Mouse (Mus musculus) ES-Bruce4 (cell line): ENCODE measurements around the gene Gtf2a1.

Experiments used
- CTCF ChIP-seq: IDR thresholded peaks from one replicate; pipeline ENCODE4 v1.8.1; 2011; ENCODE audit warnings: low read depth, low read length
- POLR2A ChIP-seq: IDR thresholded peaks from one replicate; pipeline ENCODE4 v1.8.1; 2011; ENCODE audit warnings: low read length; ENCODE audit not compliant: insufficient read depth

- no peak for TF ChIP-seq POLR2A
- no peak for TF ChIP-seq CTCF
Measured at GRCm38 (mm10) chr12:91579665-91580064, 10.6 kb downstream of the Gtf2a1 start.
